Mouse (Mus musculus) heart, adult 8-10 months (tissue): ENCODE data around the gene Kcnq5. TPM values are rescaled to one million over a fixed set of nuclear protein-coding genes. Genes with fewer than 3 reads are reported as not detected.

Source experiments
- DNase-seq: peaks from one replicate; pipeline ENCODE4 v3.0.0; 2022; ENCODE audit warnings: low spot score
- total RNA-seq, 4 experiments: library from RNA; stranded (reverse); gene quantifications; 2 replicates each; pipeline ENCODE4 v1.2.4; 2022

The Kcnq5 gene
- 1 to 10 TPM in 2 of 4 experiments, under 1 TPM in 2; 0.78 to 3.6 (median 1.9) TPM for total RNA-seq

DNA sequence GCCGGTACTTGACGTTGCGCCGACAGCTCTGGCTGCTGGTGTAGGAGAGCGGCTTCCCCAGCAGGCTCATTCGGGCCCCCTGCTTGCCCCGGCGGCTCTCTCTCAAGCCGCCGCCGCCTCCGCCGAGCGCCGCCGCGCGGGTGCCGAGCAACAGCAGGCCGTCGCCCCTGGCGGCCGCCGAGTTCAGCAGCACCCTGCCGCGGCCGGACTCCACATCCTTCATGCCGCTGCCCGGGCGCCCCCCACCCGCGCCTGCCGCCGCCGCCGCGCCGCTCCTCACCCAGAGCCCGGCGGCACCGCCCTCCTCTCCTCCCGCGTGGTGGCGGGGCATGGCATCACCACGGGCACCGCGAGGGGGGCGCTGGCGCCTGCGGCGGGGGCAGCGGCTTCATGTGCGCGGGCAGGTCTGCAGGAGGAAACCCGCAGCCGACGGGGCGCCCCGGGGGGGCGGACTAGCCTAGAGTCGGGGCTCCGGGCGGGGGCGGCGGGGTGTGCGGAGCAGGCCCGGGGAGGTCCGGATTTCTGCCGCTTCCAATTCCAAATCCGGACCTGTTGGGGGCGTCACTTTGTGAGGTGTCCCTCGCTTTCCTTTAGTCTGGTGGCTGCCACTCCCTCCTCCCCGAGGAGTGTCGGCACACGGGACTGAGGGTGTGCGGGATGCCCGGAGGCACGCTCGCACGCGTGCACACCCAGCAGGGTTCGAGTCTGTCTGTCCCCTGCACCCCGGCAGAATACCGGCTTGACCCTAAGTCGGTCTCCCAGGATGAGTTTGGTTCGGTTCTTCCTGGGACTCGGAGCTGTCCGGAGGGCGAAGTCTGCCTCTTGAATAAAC is at the start of gene Kcnq5:
Gene Kcnq5 (minus strand): TSS at position 692 of the 832 bp plus-strand sequence.
- no peak for DNase-seq

DNA sequence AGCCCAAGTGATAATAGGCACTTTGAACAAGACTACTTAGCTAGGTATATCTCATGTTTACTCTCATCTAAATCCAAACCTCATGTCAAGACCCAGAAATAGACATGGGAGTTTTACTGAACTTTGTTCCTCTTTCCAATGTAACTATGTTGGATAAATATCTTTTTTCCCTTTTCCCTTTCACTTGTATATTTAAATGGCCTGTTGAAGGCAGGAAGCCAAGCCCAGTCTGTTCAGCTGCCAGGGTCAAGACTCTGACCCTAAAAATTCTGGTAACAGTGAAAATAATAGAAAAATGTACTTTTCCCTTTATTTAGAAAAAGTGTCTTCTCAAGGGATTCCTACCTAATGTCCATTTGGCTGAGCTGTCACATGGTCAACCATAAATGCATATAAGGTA is 18.0 kb upstream of the Kcnq5 start:
- no peak for DNase-seq

DNA sequence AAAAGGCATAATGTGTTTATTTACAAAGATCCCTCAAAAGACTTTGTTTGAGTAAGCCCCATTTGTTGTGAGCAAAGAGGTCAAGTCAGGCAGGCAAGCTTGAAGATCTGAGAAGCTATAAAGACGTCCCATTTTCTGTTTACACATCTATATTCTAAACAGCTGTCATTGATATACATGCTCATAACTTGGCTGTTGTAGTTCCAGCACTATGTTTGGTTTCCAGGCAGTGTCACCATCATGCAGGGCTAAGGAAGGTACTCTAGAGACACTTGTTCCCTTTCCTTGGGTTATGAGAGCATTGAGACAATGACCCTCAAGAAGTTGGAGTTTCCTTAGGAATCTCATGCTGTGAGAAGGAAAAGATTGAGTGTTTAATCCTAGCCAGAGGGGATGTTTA is 17.6 kb upstream of the Kcnq5 start:
- no peak for DNase-seq

DNA sequence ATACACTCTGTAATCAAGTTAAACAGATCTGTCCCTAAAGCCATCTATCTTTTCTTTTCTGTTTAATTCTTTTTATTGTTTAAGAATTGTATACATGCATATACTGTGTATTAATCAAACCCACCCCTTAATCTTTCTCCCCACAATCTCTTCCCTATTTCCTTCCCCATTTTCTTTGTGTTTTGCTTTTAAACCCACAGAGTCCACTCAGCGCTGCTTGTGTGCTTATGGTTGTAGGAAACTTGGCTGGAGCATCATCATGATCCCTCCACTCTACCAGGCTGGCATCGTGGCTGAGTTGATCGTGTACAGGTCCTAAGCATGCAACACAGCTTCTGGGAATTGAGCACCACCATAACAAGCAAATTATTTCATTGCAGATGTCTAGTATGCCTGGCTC is 12.3 kb upstream of the Kcnq5 start:
- no peak for DNase-seq

DNA sequence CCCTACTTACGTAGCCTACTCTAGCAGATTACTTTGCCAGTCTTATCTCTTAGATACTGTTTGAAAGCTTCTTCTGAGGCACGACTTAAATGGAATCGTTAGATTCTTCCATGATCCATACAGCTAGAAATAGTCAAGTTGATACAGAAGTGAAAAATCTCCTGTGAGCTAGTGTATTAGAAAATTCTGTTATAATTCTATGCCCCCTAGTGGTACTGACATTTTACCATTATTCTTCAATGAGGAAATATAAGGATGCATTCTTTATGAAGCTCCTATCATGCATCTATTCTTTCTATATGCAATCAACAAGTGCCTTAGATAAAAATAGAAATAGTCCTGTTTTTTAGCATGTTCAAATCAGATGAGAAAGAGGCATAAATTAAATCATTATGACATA is 5.4 kb upstream of the Kcnq5 start:
- DNase-seq = no peak

DNA sequence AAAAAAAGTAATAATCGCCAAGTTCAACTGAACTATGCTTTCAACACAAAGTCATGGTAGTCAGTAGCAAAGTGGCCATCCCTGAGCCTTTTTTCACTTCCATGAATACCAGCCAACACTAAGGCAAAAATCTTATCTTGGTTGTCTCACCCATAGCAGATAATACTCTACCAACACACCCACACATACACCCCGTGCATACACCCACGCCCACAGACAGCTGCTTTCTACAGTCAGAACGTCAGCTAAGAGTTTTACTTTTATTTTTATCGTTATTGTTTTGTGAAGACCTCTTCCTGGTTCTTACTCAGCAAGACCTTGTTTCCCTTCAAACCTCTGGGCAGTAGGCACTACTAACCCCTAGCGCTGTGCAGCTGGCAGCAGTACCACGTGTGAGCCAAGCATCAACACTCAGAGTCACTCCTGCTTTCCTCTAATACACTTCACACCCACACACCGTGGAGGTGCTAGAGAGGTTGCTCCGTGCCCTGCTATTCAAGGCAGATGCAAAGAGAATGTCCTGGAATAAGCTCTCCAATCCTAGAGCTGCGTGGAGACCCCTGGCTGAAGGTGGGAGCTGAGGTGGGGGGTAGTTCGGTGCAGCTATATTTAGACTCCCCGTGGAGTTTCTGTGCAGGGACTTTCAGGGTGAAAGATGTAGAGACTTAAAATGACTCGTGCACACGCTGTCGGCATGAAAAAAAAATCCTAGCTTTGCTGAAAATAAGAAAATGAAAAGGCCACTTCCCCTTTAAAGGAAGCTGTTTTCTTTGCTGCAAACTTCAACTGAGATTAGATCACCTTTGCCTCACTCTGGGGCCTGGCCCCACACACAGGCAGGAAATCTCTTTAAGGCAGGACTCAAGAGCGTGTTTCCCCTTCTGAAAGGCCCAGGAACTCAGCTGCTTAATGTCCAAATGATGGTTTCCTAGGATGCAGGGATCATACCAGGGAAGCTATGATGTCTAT is 1.4 kb upstream of the Kcnq5 start:
- DNase-seq = no peak

DNA sequence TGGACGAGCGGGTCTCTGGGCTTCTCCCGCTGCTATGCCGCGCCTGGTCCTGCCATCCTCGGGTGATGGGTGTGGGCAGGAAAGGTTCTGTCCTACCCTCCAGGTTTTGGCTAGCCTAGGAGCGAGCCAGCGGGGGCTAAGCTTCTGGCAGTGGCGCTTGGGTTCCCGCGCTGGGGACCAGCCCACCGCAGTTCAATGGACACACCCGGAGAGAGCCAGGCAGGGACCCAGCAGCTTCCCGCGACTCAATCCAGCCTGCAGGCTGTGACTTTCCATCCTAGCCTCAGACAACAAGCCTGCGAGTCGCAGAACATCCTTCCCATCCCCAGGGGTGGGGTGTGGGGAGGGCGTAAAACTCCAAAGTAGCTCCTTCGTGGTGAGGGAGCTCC is 335 bp upstream of the Kcnq5 start:
- DNase-seq = no peak

DNA sequence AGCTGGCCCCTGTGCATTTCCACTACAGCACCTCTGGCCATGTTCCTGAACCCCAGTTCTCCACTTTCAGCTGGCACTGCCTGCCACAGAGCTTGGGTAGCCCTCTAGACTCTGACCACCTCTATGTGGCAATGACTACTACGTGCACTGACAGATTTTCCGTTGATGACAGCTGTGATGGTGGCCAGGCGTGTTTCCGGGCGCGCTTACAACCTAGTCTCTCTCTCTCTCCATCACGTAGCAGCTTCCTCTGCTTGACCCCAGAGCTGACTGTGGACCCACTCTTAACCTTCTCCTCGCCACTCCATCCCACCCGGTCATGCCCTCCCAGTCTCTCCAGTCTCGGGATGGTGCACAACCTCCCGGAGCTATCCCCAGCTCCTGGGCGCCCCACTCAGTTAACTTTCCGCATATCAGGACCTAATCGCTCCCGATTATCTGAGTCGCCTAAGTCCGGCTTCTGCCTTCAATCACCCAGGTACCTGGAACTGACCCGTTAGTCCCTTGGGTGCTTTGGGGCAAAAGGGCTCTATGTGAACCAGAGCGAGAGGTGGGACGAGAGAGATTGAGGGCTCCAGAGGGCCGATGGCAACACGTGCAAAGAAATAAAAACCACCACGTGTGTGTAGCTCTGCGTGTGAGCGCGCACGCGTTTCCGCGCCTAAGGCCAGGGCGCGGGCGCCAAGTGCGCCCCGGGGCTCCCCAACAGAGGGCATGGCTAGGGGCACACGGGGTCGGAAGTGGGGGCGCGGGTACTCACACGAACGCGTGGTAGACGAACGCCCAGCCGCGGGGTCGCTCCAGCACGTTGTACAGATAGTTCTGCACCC is 1.1 kb downstream of the Kcnq5 start:
- no peak for DNase-seq

DNA sequence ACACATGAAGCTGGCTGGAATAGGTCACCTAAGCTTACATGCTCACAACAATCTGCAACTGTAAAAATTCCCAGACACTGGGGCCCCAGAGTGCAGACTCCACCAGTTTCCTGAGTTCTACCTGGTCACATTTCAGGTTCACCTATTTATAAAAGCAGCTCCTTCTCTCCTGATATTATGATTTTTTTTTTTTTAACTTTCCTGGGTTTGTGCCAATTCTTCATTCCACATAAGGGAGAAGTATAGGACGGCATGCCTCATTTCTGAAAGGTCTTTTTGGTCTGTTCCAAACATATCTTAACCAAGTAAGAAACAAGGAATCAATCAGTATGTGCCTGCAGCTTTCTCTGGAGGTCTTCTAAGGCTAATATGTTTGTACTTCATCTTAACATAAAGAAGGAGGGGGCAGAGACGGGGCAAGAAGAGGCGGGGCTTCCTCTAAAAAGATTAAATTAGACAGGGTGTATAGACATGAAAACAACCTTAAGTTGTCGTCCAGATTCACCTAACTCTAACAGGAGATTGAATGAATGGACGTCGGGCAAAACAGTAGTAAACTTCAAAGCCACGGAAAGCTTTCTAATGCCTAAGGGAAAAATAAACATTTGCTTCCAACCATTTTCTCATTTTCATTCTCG is 2.0 kb downstream of the Kcnq5 start:
- DNase-seq = no peak

DNA sequence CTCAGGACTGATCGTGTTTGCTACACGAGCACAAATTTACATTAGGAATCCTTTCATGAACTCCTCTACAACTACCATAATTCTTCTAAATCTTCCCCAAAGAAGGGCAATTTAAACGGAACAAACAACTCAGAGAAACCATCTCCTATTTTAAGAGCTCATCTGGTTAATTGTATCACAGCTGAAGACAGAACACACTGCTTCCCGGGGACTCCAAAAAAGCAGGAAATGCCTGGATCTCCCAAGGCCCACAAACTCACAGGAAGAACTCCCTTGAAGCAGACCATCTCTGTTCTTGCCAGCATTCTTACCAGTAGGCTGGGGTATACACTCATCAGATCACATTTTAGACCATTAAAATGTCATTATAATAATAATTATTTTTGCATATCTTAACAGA is 3.7 kb downstream of the Kcnq5 start:
- no peak for DNase-seq

DNA sequence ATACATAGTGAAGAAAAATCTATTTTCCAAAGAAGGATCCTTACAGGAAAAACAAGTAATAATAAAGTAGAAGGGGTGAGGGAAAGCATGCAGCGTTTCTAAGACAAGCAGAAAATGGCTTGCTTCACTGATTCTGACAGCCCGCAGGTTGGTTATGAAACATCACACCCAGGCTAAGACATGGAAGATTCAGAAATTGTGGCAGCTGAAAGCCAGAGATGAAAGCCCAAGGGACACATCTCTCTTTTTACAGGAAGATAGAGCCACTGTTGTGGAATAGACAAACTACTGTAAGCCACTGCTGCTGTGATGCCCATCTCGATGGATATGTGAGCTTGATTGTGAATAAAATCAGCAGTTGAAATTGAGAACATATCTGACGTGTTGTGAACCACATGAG is 20.9 kb downstream of the Kcnq5 start:
- DNase-seq = no peak

DNA sequence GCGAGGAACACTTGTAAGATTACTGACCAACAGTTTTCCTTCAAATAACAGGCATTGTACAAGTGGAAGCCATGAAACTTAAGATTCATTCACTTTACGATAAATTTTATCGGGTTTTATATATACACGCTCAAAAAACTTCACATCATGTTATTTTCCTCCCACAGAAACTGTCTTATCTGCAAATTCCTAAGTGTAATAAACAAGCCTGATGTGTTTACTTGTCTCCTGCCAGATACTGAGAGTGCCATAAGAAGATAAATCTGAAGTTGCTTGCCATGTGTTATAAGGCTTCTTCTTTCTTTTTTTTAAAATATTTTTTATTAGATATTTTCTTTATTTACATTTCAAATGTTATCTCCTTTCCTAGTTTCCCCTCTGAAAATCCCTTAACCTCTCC is 34.6 kb downstream of the Kcnq5 start:
- no peak for DNase-seq

DNA sequence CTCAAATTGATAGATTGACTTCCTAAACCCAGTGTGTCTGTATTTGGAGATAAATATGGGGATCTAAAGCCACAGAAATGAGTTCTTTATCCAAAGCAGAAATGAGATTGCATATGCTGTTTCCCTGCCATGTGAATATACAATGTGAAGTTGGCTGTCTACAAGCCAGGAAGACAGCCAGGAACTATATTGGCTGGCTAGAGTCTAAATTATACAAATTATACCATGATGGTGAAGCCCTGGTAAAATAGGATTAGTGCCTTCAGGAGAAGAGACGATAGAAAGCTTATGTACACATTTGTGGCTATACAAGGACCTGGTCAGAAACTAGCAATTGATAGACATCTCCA is 38.5 kb downstream of the Kcnq5 start:
- DNase-seq = no peak

DNA sequence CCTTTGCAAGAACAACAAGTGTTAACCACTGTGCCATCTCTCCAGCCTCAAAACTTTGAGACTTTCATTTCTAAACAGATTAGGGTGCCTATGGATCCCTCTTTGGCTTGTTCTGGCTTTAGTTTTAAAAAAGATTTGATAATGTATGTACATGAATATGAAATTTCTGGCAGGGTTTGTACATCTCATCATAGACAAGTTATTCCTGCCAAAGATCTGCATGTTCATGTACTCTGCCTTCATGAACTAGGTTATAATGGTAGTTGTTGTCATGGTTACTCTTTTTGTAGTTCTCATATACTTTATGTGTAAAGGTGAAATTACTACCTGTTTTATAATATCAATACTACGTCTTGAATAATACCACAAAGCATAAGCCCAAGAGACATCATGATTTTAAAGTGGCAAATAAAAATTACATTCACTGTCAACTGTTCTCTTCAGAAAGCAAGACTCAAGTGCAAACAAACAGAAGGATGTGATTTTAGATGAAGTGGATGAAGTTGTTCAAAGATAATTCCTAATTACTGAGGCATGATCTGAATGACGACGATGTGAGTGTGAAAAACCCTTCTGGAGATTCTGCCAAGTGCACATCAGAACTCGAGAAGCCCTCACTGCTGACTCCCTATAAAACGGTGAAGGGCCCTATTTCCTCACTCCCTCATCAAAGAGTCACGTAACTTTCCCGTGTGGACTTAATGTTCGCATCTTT is 39.0 kb downstream of the Kcnq5 start:
- DNase-seq = no peak

DNA sequence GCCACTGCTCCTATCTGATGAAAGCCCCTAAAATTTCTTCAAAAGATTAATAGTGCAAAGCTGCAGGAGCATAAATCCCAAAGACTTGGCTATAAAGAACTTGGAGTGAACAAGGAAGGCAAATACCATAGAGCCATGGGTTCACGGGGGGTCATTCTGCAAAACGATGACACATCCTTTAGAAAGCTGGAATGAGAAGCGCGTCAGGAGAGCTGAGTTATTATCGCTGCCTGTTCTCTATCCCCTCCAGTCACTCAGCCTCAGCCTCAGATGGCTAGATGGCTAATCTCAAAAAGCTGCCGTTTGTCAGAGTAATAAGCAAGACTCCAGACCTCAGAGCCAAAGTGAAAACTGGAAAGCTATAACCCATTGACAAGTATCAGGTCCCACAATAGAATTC is 42.5 kb downstream of the Kcnq5 start:
- DNase-seq = no peak

DNA sequence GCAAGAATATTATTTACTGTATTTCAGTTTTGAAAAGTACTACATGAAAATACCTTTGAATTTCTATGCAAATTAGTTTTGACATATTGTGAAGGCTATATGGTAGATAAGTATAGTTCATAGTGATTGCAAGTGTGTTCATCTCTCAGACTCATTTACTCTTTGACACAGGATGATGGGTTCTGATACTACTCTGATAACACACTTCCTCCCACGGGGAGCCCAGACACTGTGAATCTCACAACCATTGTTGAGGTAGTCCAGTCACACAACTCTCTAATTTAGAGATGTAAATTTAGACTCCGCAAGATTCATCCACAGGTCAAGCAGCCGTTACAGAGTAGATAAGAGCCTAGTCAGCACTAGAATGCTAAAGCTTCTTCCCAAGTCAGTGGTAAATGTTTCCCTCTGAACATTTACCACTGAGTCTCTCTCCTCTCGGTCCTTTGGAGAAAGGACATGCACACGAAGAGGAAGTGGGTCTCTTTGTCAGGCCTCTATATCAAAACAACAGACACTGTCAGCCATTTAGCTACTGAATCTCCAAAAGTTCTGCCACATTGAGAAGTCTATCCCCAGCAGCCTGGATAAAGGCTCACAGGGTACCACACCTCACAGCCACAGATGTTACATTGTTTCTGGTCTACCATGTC is 65.5 kb downstream of the Kcnq5 start:
- DNase-seq = no peak

DNA sequence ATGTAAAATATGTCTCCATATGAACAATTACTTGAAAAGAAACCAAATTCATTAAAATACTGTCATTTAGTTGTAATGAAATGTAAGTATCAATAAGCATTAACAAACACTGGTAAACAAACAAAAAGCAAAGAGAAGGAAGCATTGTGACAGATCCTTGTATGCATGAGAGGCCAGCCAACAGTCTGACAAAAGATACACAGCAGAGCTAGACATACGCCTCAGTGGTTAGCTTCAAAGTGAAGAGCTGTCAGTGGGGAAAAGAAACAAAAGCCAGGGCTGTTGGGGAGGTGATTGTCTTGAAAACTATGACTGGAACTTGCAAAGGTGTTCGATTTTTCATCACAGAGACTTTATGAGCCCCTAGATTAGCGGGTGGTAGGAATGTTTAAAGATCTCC is 78.0 kb downstream of the Kcnq5 start:
- no peak for DNase-seq

DNA sequence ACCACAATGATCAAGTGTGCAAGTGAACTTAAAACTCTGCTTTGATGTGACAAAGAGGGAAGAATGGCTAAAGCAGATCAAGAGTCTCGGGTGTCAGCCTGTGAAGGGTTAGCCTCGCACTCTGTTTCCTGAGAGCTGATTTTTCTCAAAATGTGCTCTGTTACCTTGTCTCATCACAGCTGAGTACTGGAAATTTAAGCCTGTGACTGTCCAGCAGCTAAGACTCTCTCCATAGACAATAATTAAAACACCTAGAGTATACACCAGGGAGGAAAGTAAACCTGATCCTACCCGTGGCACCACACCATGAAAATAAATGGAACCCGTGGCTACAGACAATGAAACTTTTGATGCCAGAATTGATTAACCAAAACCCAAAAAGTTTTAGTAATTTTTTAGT is 90.9 kb downstream of the Kcnq5 start:
- no peak for DNase-seq

DNA sequence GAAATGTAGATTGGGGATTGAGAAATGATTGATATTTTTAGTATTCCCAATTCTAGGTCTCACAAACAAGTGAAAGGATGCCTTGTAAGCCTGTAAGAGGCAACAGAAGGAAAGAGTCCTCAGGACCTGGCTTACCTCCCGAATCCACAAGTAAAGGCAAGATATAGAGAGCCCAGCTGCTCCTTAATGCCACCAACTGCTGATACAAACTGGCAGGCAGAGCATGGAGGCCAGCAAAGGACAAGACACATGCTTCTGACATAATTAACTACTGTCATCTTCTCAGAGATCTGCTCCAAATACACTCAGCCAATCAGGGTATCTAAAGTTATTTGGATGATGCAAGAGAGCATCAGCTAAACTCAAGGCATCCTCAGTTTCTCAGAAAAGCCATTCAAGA is 93.3 kb downstream of the Kcnq5 start:
- no peak for DNase-seq

DNA sequence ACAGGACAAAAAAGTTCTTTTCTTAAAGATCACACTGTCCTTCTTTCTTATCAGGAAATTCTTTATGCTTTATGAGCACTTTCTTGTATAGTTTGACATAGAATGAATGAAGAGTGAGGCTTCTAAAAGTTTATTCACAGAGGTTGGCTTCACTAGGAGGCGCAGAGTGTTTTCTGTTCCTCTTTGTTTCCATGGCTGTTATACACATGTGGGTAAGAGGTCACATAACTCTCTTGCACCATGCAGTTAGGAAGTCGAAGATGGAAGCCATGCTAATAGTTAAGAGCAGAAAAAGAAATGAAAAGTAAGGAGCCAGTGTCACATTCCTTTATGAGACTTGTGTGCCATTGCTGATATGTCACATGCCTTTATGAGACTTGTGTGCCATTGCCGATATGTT is 105.3 kb downstream of the Kcnq5 start:
- DNase-seq = no peak
